Mouse (Mus musculus) ES-Bruce4 (cell line): Measurements from ENCODE around the gene Galk2.

Experiments
- EP300 ChIP-seq: IDR thresholded peaks from 2 replicates; pipeline ENCODE4 v1.6.1; 2011; ENCODE audit warnings: low read depth, low read length; ENCODE audit not compliant: insufficient read depth
- POLR2A ChIP-seq: IDR thresholded peaks from one replicate; pipeline ENCODE4 v1.8.1; 2011; ENCODE audit warnings: low read length; ENCODE audit not compliant: insufficient read depth

- TF ChIP-seq POLR2A (no peak), EP300 (no peak)
Observed at GRCm38 (mm10) chr2:125885891-125886576, 27.1 kb downstream of the Galk2 start.
